Mouse (Mus musculus) bone marrow, adult 2 months (tissue): Measurements from ENCODE around the gene Ube2e1. TPM values are rescaled to one million over a fixed set of nuclear protein-coding genes. Genes with fewer than 3 reads are reported as not detected.
A peak's percentile ranks its signal among the peaks of the same experiment; 100 is the strongest.

Experiments
- H3K27ac ChIP-seq: fragments of 200-500 bp; 2 replicates; pipeline ENCODE4 v1.5.1; 2012; ENCODE audit warnings: low read depth, mild to moderate bottlenecking, control low read depth, inconsistent platforms, low read length; ENCODE audit not compliant: control insufficient read depth, poor library complexity, insufficient read depth
- H3K4me1 ChIP-seq: fragments of 200-500 bp; 2 replicates; pipeline ENCODE4 v1.6.1; 2011; ENCODE audit warnings: low read length; ENCODE audit not compliant: control insufficient read depth, insufficient read depth
- H3K4me3 ChIP-seq: fragments of 200-500 bp; replicated peaks from 2 replicates; pipeline ENCODE3; 2011; ENCODE audit warnings: mild to moderate bottlenecking, low read depth, low read length, control low read depth; ENCODE audit not compliant: control insufficient read depth
- CTCF ChIP-seq: fragments of 200-500 bp; IDR thresholded peaks from 2 replicates; pipeline ENCODE4 v1.5.1; 2011; ENCODE audit warnings: low read length, control low read depth; ENCODE audit not compliant: control insufficient read depth, insufficient read depth
- POLR2A ChIP-seq: fragments of 200-500 bp; IDR thresholded peaks from 2 replicates; pipeline ENCODE4 v1.6.1; 2011; ENCODE audit warnings: low read depth, mild to moderate bottlenecking, control low read depth, low read length, borderline replicate concordance; ENCODE audit not compliant: control insufficient read depth
- WGBS: fragments of 180-500 bp; shearing (Covaris S2); methylation state at CpG from one replicate; pipeline ENCODE4 v1.1.7; 2018; 5-methylcytosine and 5-hydroxymethylcytosine counted together
- polyA plus RNA-seq: library from polyadenylated mRNA; stranded (reverse); fragments of >200 nt; gene quantifications from 2 replicates; pipeline ENCODE4 v1.2.4, GENCODE M21; 2011; ENCODE audit warnings: low replicate concordance; ENCODE audit not compliant: missing spikeins, insufficient read depth, insufficient read length

Gene Ube2e1
- polyA plus RNA-seq, 1 experiment: 29.5 TPM

GRCm38 (mm10) chr14:18341088-18341487 is 9.4 kb upstream of the Ube2e1 start:
- no peak overlapping the region for H3K4me3 ChIP-seq
- H3K27ac ChIP-seq: no peak overlapping the region
- no peak for TF ChIP-seq POLR2A
- no peak for TF ChIP-seq CTCF
- no peaks in the 10 kb centered on the region for H3K4me1 ChIP-seq
- whole genome bisulfite sequencing: 83% methylated on average over 3 of the region's 3 CpGs

GRCm38 (mm10) chr14:18336106-18336505 is 4.4 kb upstream of the Ube2e1 start:
- TF ChIP-seq POLR2A: no peak
- TF ChIP-seq CTCF: no peak

GRCm38 (mm10) chr14:18330789-18331692 is 618 bp downstream of the Ube2e1 start:
- peaks cover 2% of the 10 kb centered on the region for H3K4me1 ChIP-seq
- TF ChIP-seq CTCF (no peak), POLR2A (no peak)
- H3K27ac ChIP-seq: peak overlapping the region; percentile 43; the same call in 1 of the 2 replicates
- under 1% methylated on average over 90 of the region's 99 CpGs for WGBS
- peak overlapping the region; percentile 71 for H3K4me3 ChIP-seq

More at GRCm38 (mm10) chr14:18336106-18336505, 4.4 kb upstream of the Ube2e1 start:
- H3K27ac ChIP-seq: no peak overlapping the region
- no peak overlapping the region for H3K4me3 ChIP-seq
- no peaks in the 10 kb centered on the region for H3K4me1 ChIP-seq

GRCm38 (mm10) chr14:18326968-18327672 is 4.5 kb downstream of the Ube2e1 start:
- H3K4me3 ChIP-seq: no peak overlapping the region
- no peak overlapping the region for H3K27ac ChIP-seq
- 29% methylated on average over 37 of the region's 37 CpGs for WGBS
- peaks cover 2% of the 10 kb centered on the region for H3K4me1 ChIP-seq
- no peak for TF ChIP-seq POLR2A
- no peak for TF ChIP-seq CTCF

- TF ChIP-seq CTCF (no peak), POLR2A (no peak)
- H3K27ac ChIP-seq: no peak overlapping the region
- WGBS: 66% methylated on average over 11 of the region's 11 CpGs
- no peak overlapping the region for H3K4me3 ChIP-seq
- H3K4me1 ChIP-seq: no peaks in the 10 kb centered on the region
Measured at GRCm38 (mm10) chr14:18317457-18318411, 13.9 kb downstream of the Ube2e1 start.

GRCm38 (mm10) chr14:18304165-18304564 is 27.5 kb downstream of the Ube2e1 start:
- Histone ChIP-seq H3K4me3 (no peak overlapping the region), H3K27ac (no peak overlapping the region), H3K4me1 (peaks cover 3% of the 10 kb centered on the region; the same call in 1 of the 2 replicates)
- no peak for TF ChIP-seq CTCF
- no peak for TF ChIP-seq POLR2A
- 90% methylated on average over 5 of the region's 5 CpGs for WGBS

- 77% methylated on average over 4 of the region's 4 CpGs for WGBS
- H3K4me3 ChIP-seq: no peak overlapping the region
- TF ChIP-seq CTCF (no peak), POLR2A (no peak)
- no peak overlapping the region for H3K27ac ChIP-seq
- peaks cover 5% of the 10 kb centered on the region; the same call in 1 of the 2 replicates for H3K4me1 ChIP-seq
Measured at GRCm38 (mm10) chr14:18303262-18303661, 28.4 kb downstream of the Ube2e1 start.
